Comparison of ENCODE assay signal across 24 mouse cellular contexts in genomic region chr9:42272690-42273089, GRCm38 (mm10). TPM values are rescaled to one million over a fixed set of nuclear protein-coding genes. Genes with fewer than 3 reads are reported as not detected.
DNase-seq lines count a peak whose midpoint lies in the region; ATAC-seq and TF ChIP-seq lines count a peak whose summit lies in the region.
"Had no signal": no experiment of that assay in that cellular context is flagged by ENCODE, and none has a peak within 500 bp of the region (broad histone marks: within the 10 kb centered on the region; RNA-seq: fewer than 3 reads in every experiment).

No protein-coding gene starts in this region.

- 25% methylated on average over 4 of the region's 4 CpGs for WGBS in liver, adult 2 months
- WGBS in liver, embryonic 11.5 days, result 49% methylated on average over 4 of the region's 4 CpGs

- H3K79me2 ChIP-seq in liver, adult 2 months (ENCODE audit: control insufficient read depth, insufficient read depth, low read length), result 0 out of 2 replicates have a peak, but pooled peaks cover 3% of the 10 kb centered on the region

- in situ Hi-C loops in Patski (cut with MboI; ENCODE audit: low pct_unique_long_range_greater_than_20kb), result no loop called here

- no peaks in the 10 kb centered on the region for H3K9me3 ChIP-seq in liver, embryonic 11.5 days (ENCODE audit: control insufficient read depth, low read length)
- H3K9me3 ChIP-seq: forebrain, embryonic 12.5 days; heart, embryonic 13.5 days; limb, embryonic 12.5 days; lung, embryonic 15.5 days; midbrain, embryonic 15.5 days had no signal

- CTCF ChIA-PET in Patski (lab: Charles Lee), result interaction anchor here (1.0 kb wide), 1 partner anchor 12 kb away, joined by 3 read pairs; no protein-coding TSS in a partner anchor

- H3K9ac ChIP-seq in liver, adult 2 months (ENCODE audit: low read depth, low read length), result peak overlapping the region; percentile 76
- H3K9ac ChIP-seq in liver, embryonic 11.5 days (ENCODE audit: low read depth, low read length), result no peak overlapping the region
- H3K9ac ChIP-seq: forebrain, embryonic 12.5 days; heart, embryonic 13.5 days; limb, embryonic 12.5 days; liver, embryonic 14.5 days; lung, embryonic 15.5 days; midbrain, embryonic 15.5 days had no signal

- no peak for TF ChIP-seq POLR2A in liver, adult 2 months (IDR thresholded peaks at IDR 0.05; ENCODE audit: extremely low read depth, insufficient read depth, low read length)

- no peak overlapping the region for H3K4me2 ChIP-seq in liver, embryonic 11.5 days
- H3K4me2 ChIP-seq: forebrain, embryonic 12.5 days; heart, embryonic 13.5 days; limb, embryonic 12.5 days; lung, embryonic 15.5 days; midbrain, embryonic 15.5 days had no signal

- H3K4me3 ChIP-seq in liver, adult 2 months (ENCODE audit: insufficient read depth, low read depth, low read length), result peak overlapping the region; percentile 30
- no peak overlapping the region for H3K4me3 ChIP-seq in liver, embryonic 11.5 days (ENCODE audit: low read depth, low read length)
- H3K4me3 ChIP-seq: erythroblast, embryonic 14.5 days; forebrain, embryonic 12.5 days; heart, embryonic 13.5 days; layer of hippocampus, adult 2 months; limb, embryonic 12.5 days; lung, embryonic 15.5 days; midbrain, embryonic 15.5 days had no signal

- peaks cover 25% of the 10 kb centered on the region for H3K4me1 ChIP-seq in liver, adult 2 months (ENCODE audit: control insufficient read depth, insufficient read depth, low read length)
- 0 out of 2 replicates have a peak, but pooled peaks cover 2% of the 10 kb centered on the region for H3K4me1 ChIP-seq in liver, embryonic 11.5 days (replicated peaks; ENCODE audit: control insufficient read depth, insufficient read depth, low read length)
- H3K4me1 ChIP-seq: forebrain, embryonic 12.5 days; heart, embryonic 13.5 days; limb, embryonic 12.5 days; lung, embryonic 15.5 days; midbrain, embryonic 15.5 days had no signal

- no peak for ATAC-seq in liver, embryonic 11.5 days (replicated peaks; ENCODE audit: low FRiP score)
- ATAC-seq in Patski, result peak; percentile 54
- ATAC-seq: hindbrain, postnatal 0 days; intestine, postnatal 0 days; midbrain, embryonic 15.5 days had no signal

- no peaks in the 10 kb centered on the region for H3K27me3 ChIP-seq in liver, adult 2 months (ENCODE audit: control insufficient read depth, insufficient read depth, low read length)
- H3K27me3 ChIP-seq in liver, embryonic 11.5 days (replicated peaks; ENCODE audit: control insufficient read depth, insufficient read depth, low read length), result no peaks in the 10 kb centered on the region
- peaks cover 12% of the 10 kb centered on the region for H3K27me3 ChIP-seq in Patski
- H3K27me3 ChIP-seq: limb, embryonic 12.5 days; lung, embryonic 15.5 days; midbrain, embryonic 15.5 days had no signal

- peak overlapping the region; percentile 94 for H3K27ac ChIP-seq in liver, adult 2 months (replicated peaks; ENCODE audit: insufficient read depth, low read depth, low read length)
- H3K27ac ChIP-seq in liver, embryonic 11.5 days (ENCODE audit: low read depth, low read length), result no peak overlapping the region
- H3K27ac ChIP-seq: forebrain, embryonic 12.5 days; heart, embryonic 13.5 days; hindbrain, postnatal 0 days; layer of hippocampus, adult 2 months; limb, embryonic 12.5 days; liver, embryonic 14.5 days; lung, embryonic 15.5 days; macrophage; midbrain, embryonic 15.5 days had no signal

- POLR2A ChIA-PET in Patski (lab: Charles Lee), result interaction anchor here (0.7 kb wide), 1 partner anchor 103 kb away, joined by 3 read pairs; no protein-coding TSS in a partner anchor

- peaks cover 3% of the 10 kb centered on the region; the same call in 1 of the 2 replicates for H3K36me3 ChIP-seq in liver, adult 2 months (ENCODE audit: control insufficient read depth, insufficient read depth, low read length)
- H3K36me3 ChIP-seq in liver, embryonic 11.5 days (ENCODE audit: control insufficient read depth, insufficient read depth, low read length), result no peaks in the 10 kb centered on the region
- H3K36me3 ChIP-seq: forebrain, embryonic 12.5 days; heart, embryonic 13.5 days; limb, embryonic 12.5 days; lung, embryonic 15.5 days; midbrain, embryonic 15.5 days had no signal

- peak; percentile 13 for DNase-seq in gastrocnemius, adult 18-20 months (ENCODE audit: low spot score)
- no peak for DNase-seq in gastrocnemius, adult 8-10 months (ENCODE audit: low spot score in 2 of 2)
- peak; percentile 73 for DNase-seq in liver, adult 2 months (ENCODE audit: extremely low read depth, low read depth, low spot score)
- no peak for DNase-seq in liver, embryonic 11.5 days (ENCODE audit: low spot score)
- peak; percentile 36 for DNase-seq in 3134 (ENCODE audit: extremely low read depth, insufficient read length, low spot score)
- DNase-seq in Patski (ENCODE audit: low read depth, low spot score), result no peak
- no peak for DNase-seq in cerebellum, postnatal 10 days
- no peak for DNase-seq in lung, postnatal 10 days
- DNase-seq: adrenal gland, postnatal 10 days; B cell, adult 2 months; cerebellum, adult 2 months; kidney, postnatal 25 days; thymus, postnatal 25 days had no signal

- TF ChIP-seq CTCF in liver, adult 2 months (IDR thresholded peaks at IDR 0.05; ENCODE audit: low read depth, low read length), result no peak
- no peak for TF ChIP-seq CTCF in Patski (IDR thresholded peaks at IDR 0.05)

RNA-seq across cellular contexts. Expression of gene Sc5d, which starts 8.6 kb away (rescaled TPM):
- total RNA-seq in gastrocnemius, adult 18-20 months (2021), result 10 to 100 TPM; 20.1 to 22.8 TPM
- 10 to 100 TPM; 21.0 to 25.9 (median 23.6) TPM for total RNA-seq in gastrocnemius, adult 8-10 months (2022)
- total RNA-seq in liver, adult 2 months (2014; rRNA removed), result 532 and 536 TPM in 2 replicates
- polyA plus RNA-seq in liver, adult 2 months (2012; rRNA removed), result 652 and 777 TPM in 2 replicates
- 71.4 and 80.4 TPM in 2 replicates for polyA plus RNA-seq in liver, embryonic 11.5 days (2014; fragmentation: Nextera tagmentation; extraction: Ambion mirVana)
- polyA plus RNA-seq in Patski (2021), result 32.6 TPM

Comparison
In these comparisons a context has a peak if more than half of its experiments do, and no peak if none do; other contexts are left out.
1. DNase-seq: peak in gastrocnemius, adult 18-20 months (single experiment), liver, adult 2 months (single experiment) and 3134 (single experiment); none in gastrocnemius, adult 8-10 months (0 of 2), liver, embryonic 11.5 days (single experiment), Patski (single experiment), cerebellum, postnatal 10 days (0 of 2) and lung, postnatal 10 days (single experiment).
2. RNA of gene Sc5d, which starts 8.6 kb away (total RNA-seq): 532 to 536 TPM in liver, adult 2 months; 21.0 to 25.9 TPM in gastrocnemius, adult 8-10 months and 20.1 to 22.8 TPM in gastrocnemius, adult 18-20 months; every median in the first group is over 10 times any median in the second.